Mouse (Mus musculus): ENCODE measurements around the gene Foxd4. TPM values are rescaled to one million over a fixed set of nuclear protein-coding genes. Genes with fewer than 3 reads are reported as not detected.
"Not testable (repeated sequence)": the region's sequence is repeated elsewhere in the genome, so short reads cannot be mapped to it uniquely, and the experiment has no call there.

Gene Foxd4
- polyA plus RNA-seq, 1 experiment from 2014 or later: not detected

- Histone ChIP-seq H3K27ac (no peak overlapping the region), H3K36me3 (replicated peaks) (no peaks in the 10 kb centered on the region), H3K4me1 (peaks cover 38% of the 10 kb centered on the region), H3K9me3 (no peaks in the 10 kb centered on the region), H3K27me3 (ENCODE audit: poor library complexity, severe bottlenecking) (peaks cover 96% of the 10 kb centered on the region), H3K4me3 (peak overlapping the region; percentile 58)
- 2% methylated on average over 34 of the region's 34 CpGs for WGBS
- DNase-seq (ENCODE audit: extremely low spot score, low spot score): peak; percentile 34
Measured at GRCm38 (mm10) chr19:24898737-24899577, 2.0 kb downstream of the Foxd4 start.

DNA sequence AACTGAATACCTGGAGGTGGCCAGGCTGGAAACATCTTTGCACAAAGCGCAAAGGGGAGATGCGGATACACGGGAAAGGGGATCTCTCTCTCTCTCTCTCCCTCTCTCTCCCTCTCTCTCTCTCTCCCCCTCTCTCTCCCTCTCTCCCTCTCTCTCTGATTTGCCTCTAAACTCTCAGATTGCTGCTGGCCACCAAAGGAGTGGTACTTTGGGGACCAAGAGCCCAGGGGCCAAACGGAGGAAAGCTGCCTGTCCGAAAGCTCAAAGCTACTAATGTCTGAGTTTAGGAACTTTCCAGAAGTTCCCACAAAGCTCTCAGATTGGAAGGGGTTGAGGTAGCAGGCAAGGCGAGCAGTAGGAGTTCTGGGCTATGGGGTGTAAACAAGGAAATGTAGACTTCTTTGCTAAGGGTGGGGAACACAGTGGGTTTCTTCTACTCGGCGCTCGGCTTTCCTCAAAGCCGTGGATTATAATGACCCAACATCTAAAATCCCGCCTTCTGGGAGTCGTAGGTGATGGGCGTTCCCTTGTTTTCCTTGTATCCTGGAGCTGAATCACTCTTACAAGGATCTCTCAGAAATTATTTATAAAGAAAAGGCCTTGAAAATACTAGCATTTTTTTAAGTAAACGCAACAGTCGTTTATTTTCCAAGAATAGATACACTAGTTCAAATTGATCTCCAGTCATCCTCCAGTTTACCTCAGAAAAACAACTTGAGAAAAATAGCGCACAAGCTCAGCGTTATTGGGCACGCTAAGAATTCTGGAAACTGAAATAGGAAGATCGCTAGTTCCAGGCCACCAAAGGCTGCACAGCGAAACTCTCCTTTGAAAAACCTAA lies 2.9 kb downstream of the Foxd4 start:
- DNase-seq (ENCODE audit: extremely low spot score, low spot score): peak; percentile 37
- no peaks in the 10 kb centered on the region for H3K36me3 ChIP-seq (replicated peaks)
- no peaks in the 10 kb centered on the region for H3K9me3 ChIP-seq
- H3K4me3 ChIP-seq: peak overlapping the region; percentile 33
- WGBS: under 1% methylated on average over 18 of the region's 20 CpGs
- peaks cover 94% of the 10 kb centered on the region for H3K27me3 ChIP-seq (ENCODE audit: poor library complexity, severe bottlenecking)
- no peak overlapping the region for H3K27ac ChIP-seq
- H3K4me1 ChIP-seq: peaks cover 38% of the 10 kb centered on the region

DNA sequence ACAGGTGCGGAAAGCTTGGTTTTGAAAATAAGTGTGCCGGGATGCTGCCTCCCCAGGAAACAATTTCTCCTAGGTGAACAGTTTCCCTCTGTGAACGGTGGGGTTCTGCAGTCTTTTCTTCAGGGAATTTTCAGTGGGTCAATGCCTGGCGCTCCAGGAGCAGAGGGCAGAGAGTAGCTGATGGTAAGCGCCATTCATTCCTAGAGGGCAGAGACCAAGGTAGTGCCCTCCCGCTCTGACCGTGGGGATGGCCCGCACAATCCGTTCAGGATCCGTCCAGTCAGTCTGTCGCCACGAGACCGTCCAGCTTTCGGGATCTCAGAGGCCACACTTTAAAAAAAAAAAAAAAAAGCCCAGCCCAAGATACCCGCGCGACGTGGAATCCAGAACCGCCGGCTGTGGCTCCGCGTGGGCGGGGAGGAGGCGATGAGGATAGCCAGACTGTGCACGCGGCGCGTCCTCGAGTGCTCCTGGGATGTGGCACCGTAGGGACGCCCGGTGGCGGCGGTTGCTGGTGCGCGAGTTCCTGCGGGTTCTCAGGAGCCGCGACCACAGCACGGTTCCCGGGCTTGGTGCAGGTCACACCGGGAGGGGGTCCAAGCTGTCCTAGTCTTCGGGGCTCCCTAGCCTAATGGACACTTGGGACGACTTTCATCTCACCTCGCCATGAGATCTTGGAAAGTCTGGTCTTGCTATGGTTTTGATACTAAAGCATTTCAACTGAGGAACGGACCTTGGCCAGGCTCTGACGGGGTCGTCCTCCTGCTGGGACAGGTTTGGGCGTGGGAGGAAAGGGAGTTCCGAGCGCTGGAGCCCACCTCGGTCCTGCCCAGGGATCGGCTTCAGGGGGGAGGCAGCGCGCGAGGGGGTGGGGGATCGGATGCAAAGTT lies 3.7 kb downstream of the Foxd4 start:
- 2% methylated on average over 57 of the region's 57 CpGs for WGBS
- peaks cover 86% of the 10 kb centered on the region for H3K27me3 ChIP-seq (ENCODE audit: poor library complexity, severe bottlenecking)

DNA sequence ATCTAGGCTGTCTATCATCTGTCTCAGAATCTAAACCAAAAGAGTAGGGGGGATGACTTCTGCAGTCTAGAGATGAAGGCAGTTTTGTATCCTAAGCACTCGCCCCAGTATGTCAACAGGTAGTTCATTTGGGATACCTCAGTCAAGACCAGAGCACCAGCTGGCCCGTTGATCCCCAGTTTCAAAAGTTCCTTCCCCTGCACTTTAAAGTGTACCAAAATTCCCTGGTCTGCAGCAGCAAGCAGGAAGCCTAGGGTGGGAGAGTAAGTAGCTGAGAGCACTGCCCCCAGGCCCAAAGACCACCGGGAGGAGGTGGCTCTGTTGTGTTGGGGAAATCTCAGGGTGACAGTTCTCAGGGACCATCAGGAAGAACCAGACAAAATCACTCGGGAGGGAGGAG lies 4.5 kb downstream of the Foxd4 start:
- H3K9me3 ChIP-seq: no peaks in the 10 kb centered on the region
- no peaks in the 10 kb centered on the region for H3K36me3 ChIP-seq (replicated peaks)
- H3K4me1 ChIP-seq: peaks cover 31% of the 10 kb centered on the region
- peak; percentile 18 for DNase-seq (ENCODE audit: extremely low spot score, low spot score)
- WGBS: 24% methylated on average over 4 of the region's 4 CpGs
- no peak overlapping the region for H3K4me3 ChIP-seq
- H3K27ac ChIP-seq: no peak overlapping the region
- peaks cover 79% of the 10 kb centered on the region for H3K27me3 ChIP-seq (ENCODE audit: poor library complexity, severe bottlenecking)

More for the DNA sequence above, 3.7 kb downstream of the Foxd4 start:
- Histone ChIP-seq H3K4me3 (peak overlapping the region; percentile 33), H3K36me3 (replicated peaks) (no peaks in the 10 kb centered on the region), H3K9me3 (no peaks in the 10 kb centered on the region), H3K4me1 (peaks cover 36% of the 10 kb centered on the region), H3K27ac (no peak overlapping the region)
- DNase-seq (ENCODE audit: extremely low spot score, low spot score): peak; percentile 45

GRCm38 (mm10) chr19:24886888-24887287 lies 14.1 kb downstream of the Foxd4 start:
- H3K27me3 ChIP-seq (ENCODE audit: poor library complexity, severe bottlenecking): peaks cover 23% of the 10 kb centered on the region
- no peaks in the 10 kb centered on the region for H3K36me3 ChIP-seq (replicated peaks)
- H3K9me3 ChIP-seq: no peaks in the 10 kb centered on the region
- H3K4me1 ChIP-seq: no peaks in the 10 kb centered on the region
- DNase-seq (ENCODE audit: extremely low spot score, low spot score): no peak
- H3K27ac ChIP-seq: no peak overlapping the region
- WGBS: 90% methylated on average over 3 of the region's 3 CpGs
- no peak overlapping the region for H3K4me3 ChIP-seq

DNA sequence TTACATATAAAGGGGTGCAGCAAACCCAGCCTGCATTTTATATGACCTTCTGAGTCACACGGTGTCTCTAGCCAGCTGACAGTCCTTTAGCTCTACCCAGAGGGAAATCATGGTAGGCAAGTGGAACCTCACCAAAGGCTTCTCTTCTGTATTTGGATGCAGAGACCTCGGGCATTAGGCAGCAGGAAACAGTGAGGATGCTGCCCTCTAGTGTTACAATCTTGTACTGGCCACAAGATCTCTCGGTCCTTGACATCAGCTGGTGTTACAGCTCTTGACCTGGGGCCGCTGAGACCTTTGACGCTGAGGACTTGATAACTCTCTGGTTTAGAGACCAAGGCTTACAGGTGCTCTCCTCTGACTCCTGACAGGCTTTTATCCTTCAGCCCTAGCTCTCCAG lies 15.5 kb downstream of the Foxd4 start:
- 18% methylated on average over 5 of the region's 5 CpGs for WGBS
- DNase-seq (ENCODE audit: extremely low spot score, low spot score): peak; percentile 50
- H3K27me3 ChIP-seq (ENCODE audit: poor library complexity, severe bottlenecking): peaks cover 23% of the 10 kb centered on the region

DNA sequence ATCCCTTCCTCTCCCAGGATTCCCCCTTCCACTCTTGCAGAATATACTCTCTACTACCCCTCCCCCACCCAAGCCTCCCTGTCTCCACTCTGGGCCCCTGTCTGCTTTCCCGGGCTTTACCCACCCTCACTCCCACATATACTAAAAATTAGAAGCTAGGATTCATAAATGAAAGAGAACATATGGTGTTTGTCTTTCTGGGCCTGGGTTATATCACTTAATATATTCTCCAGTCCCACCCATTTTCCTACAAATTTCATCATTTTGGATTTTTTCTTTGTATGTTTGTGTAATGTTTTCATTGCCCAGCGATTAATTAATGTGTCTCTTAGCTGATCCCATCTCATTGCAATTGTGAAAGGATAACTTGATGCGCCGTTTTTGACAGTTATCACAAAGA lies 19.8 kb downstream of the Foxd4 start:
- Histone ChIP-seq H3K9me3 (no peaks in the 10 kb centered on the region), H3K36me3 (replicated peaks) (no peaks in the 10 kb centered on the region), H3K4me1 (peaks cover 6% of the 10 kb centered on the region; the same call in 1 of the 2 replicates), H3K4me3 (no peak overlapping the region), H3K27me3 (ENCODE audit: poor library complexity, severe bottlenecking) (peaks cover 10% of the 10 kb centered on the region), H3K27ac (no peak overlapping the region)
- WGBS: 74% methylated on average over 4 of the region's 4 CpGs
- no peak for DNase-seq (ENCODE audit: extremely low spot score, low spot score)

More for the DNA sequence above, 15.5 kb downstream of the Foxd4 start:
- Histone ChIP-seq H3K4me3 (no peak overlapping the region), H3K27ac (no peak overlapping the region), H3K4me1 (peaks cover 6% of the 10 kb centered on the region; the same call in 1 of the 2 replicates), H3K9me3 (no peaks in the 10 kb centered on the region), H3K36me3 (replicated peaks) (no peaks in the 10 kb centered on the region)

DNA sequence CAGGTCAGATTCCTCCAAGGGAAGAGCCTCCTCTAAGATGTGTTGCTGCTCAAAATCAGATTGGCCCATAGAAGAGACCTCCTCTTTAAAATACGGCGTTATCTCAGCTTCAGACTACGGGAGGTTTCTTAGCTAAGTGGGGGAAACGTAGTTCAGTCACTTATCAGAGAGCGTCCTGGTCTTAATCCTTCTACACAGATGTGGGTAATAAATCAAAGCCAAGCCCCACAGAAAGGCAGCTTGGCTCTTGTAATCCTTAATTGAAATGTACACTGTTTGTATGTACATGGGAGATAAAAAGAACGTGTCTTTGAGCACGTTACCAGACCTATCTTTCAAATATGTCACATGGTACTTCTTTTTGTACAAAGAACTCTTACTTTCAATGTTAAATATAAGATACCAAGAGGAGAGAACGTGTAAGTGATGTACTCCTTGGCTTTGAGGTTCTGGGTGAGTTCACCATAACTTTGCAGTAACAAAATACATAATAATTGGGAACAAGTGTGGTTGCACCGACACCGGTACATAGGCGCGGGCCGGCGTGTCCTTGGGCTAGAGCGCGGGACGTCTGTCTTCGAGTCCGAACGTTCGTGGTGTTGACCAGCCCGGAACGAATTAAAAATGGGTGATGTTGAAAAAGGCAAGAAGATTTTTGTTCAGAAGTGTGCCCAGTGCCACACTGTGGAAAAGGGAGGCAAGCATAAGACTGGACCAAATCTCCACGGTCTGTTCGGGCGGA lies 25.7 kb downstream of the Foxd4 start, which contains the start of gene Gm10053:
Gene Gm10053 (plus strand): TSS at position 558 of the 742 bp plus-strand sequence.
- not testable (repeated sequence) for H3K4me3 ChIP-seq
- WGBS: 91% methylated on average over 23 of the region's 26 CpGs
- peaks cover 21% of the 10 kb centered on the region for H3K27me3 ChIP-seq (ENCODE audit: poor library complexity, severe bottlenecking)

DNA sequence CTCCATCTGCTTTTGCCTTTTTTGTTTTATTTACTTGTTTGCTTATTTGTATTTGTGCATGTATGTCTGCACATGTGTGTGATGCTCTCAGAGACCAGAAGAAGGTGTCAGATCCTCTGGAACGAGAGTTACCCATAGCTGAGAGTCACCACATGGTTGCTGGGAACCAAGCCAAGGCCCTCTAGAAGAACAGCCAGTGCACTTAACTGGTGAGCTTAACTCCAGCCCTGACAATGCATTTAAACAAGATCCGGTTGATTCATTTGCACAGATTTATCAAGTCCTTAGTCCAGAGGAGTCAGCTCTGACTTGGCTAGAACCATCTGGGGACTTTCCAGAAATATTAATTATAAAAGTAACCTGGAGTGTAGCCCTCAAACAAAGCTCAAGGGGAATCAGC lies 27.1 kb downstream of the Foxd4 start:
- no peaks in the 10 kb centered on the region for H3K36me3 ChIP-seq (replicated peaks)
- peaks cover 4% of the 10 kb centered on the region for H3K4me1 ChIP-seq
- no peak overlapping the region for H3K4me3 ChIP-seq
- H3K27me3 ChIP-seq (ENCODE audit: poor library complexity, severe bottlenecking): peaks cover 28% of the 10 kb centered on the region
- DNase-seq (ENCODE audit: extremely low spot score, low spot score): no peak
- H3K9me3 ChIP-seq: no peaks in the 10 kb centered on the region
- 85% methylated on average over 2 of the region's 2 CpGs for WGBS
- no peak overlapping the region for H3K27ac ChIP-seq

More for the DNA sequence above, 25.7 kb downstream of the Foxd4 start, which contains the start of gene Gm10053:
- H3K4me1 ChIP-seq; H3K36me3 ChIP-seq (replicated peaks); H3K9me3 ChIP-seq; DNase-seq (ENCODE audit: extremely low spot score, low spot score); H3K27ac ChIP-seq: not testable (repeated sequence)

DNA sequence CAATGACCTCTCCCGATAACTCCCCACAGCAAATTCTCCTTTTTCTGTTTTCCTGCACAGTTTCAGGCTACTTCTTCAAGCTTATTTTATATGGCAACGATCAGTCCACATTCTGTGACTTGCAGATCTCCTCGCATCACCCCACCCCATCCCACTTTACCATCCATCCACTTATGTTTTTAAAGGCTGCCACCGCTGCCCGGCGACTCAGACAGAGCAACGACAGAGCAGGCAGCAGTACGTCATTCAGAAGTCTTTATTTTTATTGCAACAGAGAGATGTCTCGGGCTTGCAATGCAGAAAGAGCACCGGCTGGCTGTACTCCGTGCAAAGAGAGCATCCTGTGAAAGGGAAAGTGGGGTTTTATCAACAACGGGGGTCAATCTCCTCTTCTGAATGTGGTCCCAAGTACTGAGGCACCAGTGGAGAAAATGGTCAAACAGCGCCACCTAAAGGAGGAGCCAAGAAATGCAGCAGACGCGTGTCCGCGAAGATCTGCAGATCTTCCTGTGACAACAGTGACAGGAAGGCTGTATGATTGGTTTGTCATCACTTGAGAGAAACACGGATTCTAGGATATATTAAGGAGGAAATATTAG lies 29.9 kb downstream of the Foxd4 start:
- H3K4me1 ChIP-seq: peaks cover 9% of the 10 kb centered on the region
- 0 out of 2 replicates have a peak overlapping the region, but pooled peaks have one; percentile 5 for H3K27ac ChIP-seq
- peaks cover 28% of the 10 kb centered on the region for H3K27me3 ChIP-seq (ENCODE audit: poor library complexity, severe bottlenecking)
- H3K9me3 ChIP-seq: no peaks in the 10 kb centered on the region
- H3K4me3 ChIP-seq: peak overlapping the region; percentile 45
- 25% methylated on average over 18 of the region's 18 CpGs for WGBS
- H3K36me3 ChIP-seq (replicated peaks): no peaks in the 10 kb centered on the region
- peak; percentile 83 for DNase-seq (ENCODE audit: extremely low spot score, low spot score)

DNA sequence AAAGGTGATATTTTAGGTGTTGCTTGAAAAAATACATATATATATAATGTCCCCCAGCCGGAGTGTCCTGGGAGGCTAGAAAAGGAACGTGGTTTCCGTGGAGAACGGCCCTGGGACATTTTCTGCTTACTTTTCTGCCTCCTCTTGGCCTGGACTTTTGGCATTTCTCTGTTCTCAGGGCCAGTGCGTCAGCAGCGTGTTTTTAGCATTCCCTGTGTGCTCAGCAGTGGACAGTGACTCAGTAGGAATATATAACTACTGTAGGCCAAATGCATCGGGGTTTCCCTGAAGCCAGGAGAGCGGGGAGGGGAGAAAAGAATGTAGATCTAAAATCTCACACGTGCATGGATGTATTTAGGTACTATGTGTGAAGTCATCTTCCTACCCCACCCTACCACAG lies 35.6 kb downstream of the Foxd4 start:
- WGBS: 88% methylated on average over 9 of the region's 9 CpGs
- no peaks in the 10 kb centered on the region for H3K9me3 ChIP-seq
- no peak for DNase-seq (ENCODE audit: extremely low spot score, low spot score)

More for the DNA sequence above, 35.6 kb downstream of the Foxd4 start:
- peaks cover 48% of the 10 kb centered on the region for H3K27me3 ChIP-seq (ENCODE audit: poor library complexity, severe bottlenecking)
- peaks cover 22% of the 10 kb centered on the region for H3K4me1 ChIP-seq
- no peaks in the 10 kb centered on the region for H3K36me3 ChIP-seq (replicated peaks)
- H3K4me3 ChIP-seq: no peak overlapping the region
- H3K27ac ChIP-seq: no peak overlapping the region

All from forebrain, embryonic 10.5 days (tissue).